Mouse (Mus musculus) liver, embryonic 15.5 days (tissue): ENCODE data around the gene Pdzd2. TPM values are rescaled to one million over a fixed set of nuclear protein-coding genes. Genes with fewer than 3 reads are reported as not detected.

Experiments
- ATAC-seq: fragments of 200-750 bp; cut with Nextera tagmentation; 2 replicates; pipeline ENCODE4 v1.8.0; 2017; ENCODE audit warnings: moderate number of reproducible peaks, mild to moderate bottlenecking, moderate library complexity; ENCODE audit not compliant: insufficient read depth
- H3K27ac ChIP-seq: fragments of 300-500 bp; sonication (generic); replicated peaks from 2 replicates; pipeline ENCODE4 v1.5.1; 2015; ENCODE audit warnings: mild to moderate bottlenecking, inconsistent platforms
- H3K27me3 ChIP-seq: fragments of 300-500 bp; sonication (generic); 2 replicates; pipeline ENCODE4 v1.6.1; 2015; ENCODE audit warnings: mild to moderate bottlenecking, inconsistent platforms
- H3K36me3 ChIP-seq: fragments of 300-500 bp; sonication (generic); replicated peaks from 2 replicates; pipeline ENCODE4 v1.6.1; 2015; ENCODE audit warnings: moderate library complexity, mild to moderate bottlenecking, inconsistent platforms
- H3K4me1 ChIP-seq: fragments of 300-500 bp; sonication (generic); replicated peaks from 2 replicates; pipeline ENCODE4 v1.6.1; 2015; ENCODE audit warnings: inconsistent platforms
- H3K4me2 ChIP-seq: fragments of 300-500 bp; sonication (generic); 2 replicates; pipeline ENCODE4 v1.6.1; 2015; ENCODE audit warnings: moderate library complexity, mild to moderate bottlenecking, inconsistent platforms
- H3K4me3 ChIP-seq: fragments of 300-500 bp; sonication (generic); replicated peaks from 2 replicates; pipeline ENCODE4 v1.5.1; 2015; ENCODE audit warnings: mild to moderate bottlenecking, inconsistent platforms
- H3K9ac ChIP-seq: fragments of 300-500 bp; sonication (generic); 2 replicates; pipeline ENCODE4 v1.6.1; 2015; ENCODE audit warnings: moderate library complexity, mild to moderate bottlenecking, inconsistent platforms
- H3K9me3 ChIP-seq: fragments of 300-500 bp; sonication (generic); replicated peaks from 2 replicates; pipeline ENCODE4 v1.6.1; 2016; ENCODE audit warnings: inconsistent platforms
- WGBS: fragments of 180-500 bp; shearing (Covaris S2); methylation state at CpG from one replicate; pipeline ENCODE4 v1.1.7; 2015; ENCODE audit warnings: mixed read lengths; ENCODE audit not compliant: insufficient replicate concordance; 5-methylcytosine and 5-hydroxymethylcytosine counted together
- polyA plus RNA-seq: library from polyadenylated mRNA; unstranded; fragments of >200 nt; fragmentation: Nextera tagmentation; extraction: Ambion mirVana; gene quantifications from 2 replicates; pipeline ENCODE4 v1.2.1, GENCODE M21; 2015

Gene Pdzd2
- polyA plus RNA-seq, 1 experiment from 2014 or later = 0.78 TPM

- Histone ChIP-seq H3K27me3 (no peaks in the 10 kb centered on the region), H3K4me2 (no peak overlapping the region), H3K27ac (no peak overlapping the region), H3K4me3 (no peak overlapping the region), H3K4me1 (no peaks in the 10 kb centered on the region), H3K36me3 (no peaks in the 10 kb centered on the region), H3K9me3 (no peaks in the 10 kb centered on the region), H3K9ac (no peak overlapping the region)
- 12% methylated on average over 3 of the region's 3 CpGs for WGBS
- no peak for ATAC-seq
These were observed 147.1 kb downstream of the Pdzd2 start for GRCm38 (mm10) chr15:12592628-12593027.

GRCm38 (mm10) chr15:12588661-12589060 lies 151.1 kb downstream of the Pdzd2 start:
- Histone ChIP-seq H3K9ac (no peak overlapping the region), H3K27ac (no peak overlapping the region), H3K4me3 (no peak overlapping the region), H3K4me2 (no peak overlapping the region), H3K4me1 (no peaks in the 10 kb centered on the region), H3K9me3 (no peaks in the 10 kb centered on the region), H3K36me3 (no peaks in the 10 kb centered on the region), H3K27me3 (no peaks in the 10 kb centered on the region)
- ATAC-seq = no peak
- WGBS = 46% methylated on average over 3 of the region's 3 CpGs

DNA sequence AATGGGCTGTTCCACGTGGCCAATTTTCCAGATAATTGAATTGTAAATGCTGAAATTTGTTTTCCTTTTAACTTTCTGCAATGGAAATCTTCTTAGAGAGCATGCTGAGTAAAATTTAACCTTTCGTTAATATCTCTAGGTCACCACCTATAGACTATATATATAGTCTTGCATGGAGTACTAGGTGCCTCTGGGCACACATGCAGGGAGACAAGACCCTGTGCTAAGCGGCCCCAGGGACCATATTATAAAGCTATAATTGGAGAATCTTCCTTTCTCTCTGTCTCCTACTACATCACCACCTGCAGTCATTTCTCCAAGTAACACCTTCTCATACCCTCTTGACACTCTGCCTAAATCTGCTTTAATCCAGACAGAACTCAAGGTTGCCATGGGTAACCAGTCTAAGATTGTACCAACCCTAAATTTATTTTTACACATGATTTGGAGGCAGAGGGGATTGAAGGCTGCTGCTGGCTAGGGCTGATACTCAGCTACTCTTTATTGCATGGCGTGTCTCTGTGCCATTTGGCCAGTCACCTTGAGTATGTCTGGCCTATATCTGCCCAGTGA lies 152.8 kb downstream of the Pdzd2 start:
- 63% methylated on average over 4 of the region's 4 CpGs for WGBS
- H3K4me3 ChIP-seq = no peak overlapping the region
- no peaks in the 10 kb centered on the region for H3K9me3 ChIP-seq
- no peaks in the 10 kb centered on the region for H3K36me3 ChIP-seq
- H3K27ac ChIP-seq = no peak overlapping the region
- H3K9ac ChIP-seq = no peak overlapping the region
- no peaks in the 10 kb centered on the region for H3K4me1 ChIP-seq
- no peak for ATAC-seq
- no peaks in the 10 kb centered on the region for H3K27me3 ChIP-seq
- no peak overlapping the region for H3K4me2 ChIP-seq

DNA sequence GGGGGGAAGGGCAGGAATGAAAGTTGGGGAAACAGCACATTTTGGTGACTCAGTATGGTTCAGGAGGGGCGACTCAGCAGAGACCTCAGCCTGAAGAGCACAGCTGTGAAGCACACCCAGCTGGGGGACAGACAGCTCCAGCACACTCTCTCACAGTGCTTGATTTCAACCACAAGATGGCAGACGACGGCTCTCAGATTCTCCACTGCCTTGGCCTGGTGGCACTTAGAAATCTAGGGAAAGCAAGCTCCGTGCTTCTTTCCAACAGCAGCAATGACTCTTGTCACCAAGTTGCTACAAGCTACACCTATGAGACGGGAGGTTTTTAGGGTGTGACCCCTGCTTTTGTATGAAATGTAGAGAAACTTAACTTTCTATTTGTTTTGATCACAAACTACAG lies 153.6 kb downstream of the Pdzd2 start:
- Histone ChIP-seq H3K4me1 (no peaks in the 10 kb centered on the region), H3K9ac (no peak overlapping the region), H3K9me3 (no peaks in the 10 kb centered on the region), H3K27me3 (no peaks in the 10 kb centered on the region), H3K4me2 (no peak overlapping the region), H3K4me3 (no peak overlapping the region), H3K36me3 (no peaks in the 10 kb centered on the region), H3K27ac (no peak overlapping the region)
- 4% methylated on average over 5 of the region's 5 CpGs for WGBS
- ATAC-seq = no peak

GRCm38 (mm10) chr15:12583051-12583450 lies 156.7 kb downstream of the Pdzd2 start:
- H3K27ac ChIP-seq = no peak overlapping the region
- H3K36me3 ChIP-seq = no peaks in the 10 kb centered on the region
- ATAC-seq = no peak
- no peak overlapping the region for H3K9ac ChIP-seq
- H3K9me3 ChIP-seq = no peaks in the 10 kb centered on the region
- no peak overlapping the region for H3K4me3 ChIP-seq
- H3K4me1 ChIP-seq = no peaks in the 10 kb centered on the region
- no peaks in the 10 kb centered on the region for H3K27me3 ChIP-seq
- H3K4me2 ChIP-seq = no peak overlapping the region
- WGBS = 73% methylated on average over 3 of the region's 3 CpGs

GRCm38 (mm10) chr15:12582471-12582870 lies 157.3 kb downstream of the Pdzd2 start:
- no peaks in the 10 kb centered on the region for H3K9me3 ChIP-seq
- H3K4me1 ChIP-seq = no peaks in the 10 kb centered on the region
- no peaks in the 10 kb centered on the region for H3K27me3 ChIP-seq
- H3K4me2 ChIP-seq = no peak overlapping the region
- no peak overlapping the region for H3K4me3 ChIP-seq
- no peak overlapping the region for H3K9ac ChIP-seq
- H3K27ac ChIP-seq = no peak overlapping the region
- no peaks in the 10 kb centered on the region for H3K36me3 ChIP-seq
- no peak for ATAC-seq

GRCm38 (mm10) chr15:12579196-12579595 lies 160.5 kb downstream of the Pdzd2 start:
- no peak overlapping the region for H3K9ac ChIP-seq
- no peaks in the 10 kb centered on the region for H3K36me3 ChIP-seq
- H3K9me3 ChIP-seq = no peaks in the 10 kb centered on the region
- ATAC-seq = no peak
- no peaks in the 10 kb centered on the region for H3K4me1 ChIP-seq
- no peak overlapping the region for H3K4me2 ChIP-seq
- H3K27me3 ChIP-seq = no peaks in the 10 kb centered on the region
- H3K27ac ChIP-seq = no peak overlapping the region
- WGBS = 27% methylated on average over 6 of the region's 6 CpGs
- no peak overlapping the region for H3K4me3 ChIP-seq

DNA sequence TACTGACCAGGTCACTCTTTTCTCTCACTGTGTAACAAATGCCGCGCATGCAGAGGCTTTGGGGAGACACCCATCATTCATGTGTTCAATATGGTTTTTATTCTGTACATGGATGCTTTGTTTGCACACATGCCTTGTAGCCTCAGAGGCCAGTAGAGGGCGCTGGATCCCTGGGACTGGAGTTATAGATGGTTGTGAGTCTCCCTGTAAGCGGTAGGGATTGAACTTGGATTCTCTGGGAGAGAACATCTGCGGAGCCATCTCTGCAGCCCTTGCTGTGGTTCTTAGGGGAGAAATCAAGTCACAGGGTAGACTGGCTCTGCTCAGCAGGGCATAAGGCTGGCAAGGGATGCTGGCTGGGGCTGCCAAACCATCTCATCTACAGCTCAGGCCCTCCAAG lies 161.4 kb downstream of the Pdzd2 start:
- Histone ChIP-seq H3K9ac (no peak overlapping the region), H3K9me3 (no peaks in the 10 kb centered on the region), H3K27ac (no peak overlapping the region), H3K4me3 (no peak overlapping the region), H3K36me3 (no peaks in the 10 kb centered on the region), H3K4me1 (no peaks in the 10 kb centered on the region), H3K27me3 (no peaks in the 10 kb centered on the region), H3K4me2 (no peak overlapping the region)
- 42% methylated on average over 5 of the region's 5 CpGs for WGBS
- no peak for ATAC-seq

DNA sequence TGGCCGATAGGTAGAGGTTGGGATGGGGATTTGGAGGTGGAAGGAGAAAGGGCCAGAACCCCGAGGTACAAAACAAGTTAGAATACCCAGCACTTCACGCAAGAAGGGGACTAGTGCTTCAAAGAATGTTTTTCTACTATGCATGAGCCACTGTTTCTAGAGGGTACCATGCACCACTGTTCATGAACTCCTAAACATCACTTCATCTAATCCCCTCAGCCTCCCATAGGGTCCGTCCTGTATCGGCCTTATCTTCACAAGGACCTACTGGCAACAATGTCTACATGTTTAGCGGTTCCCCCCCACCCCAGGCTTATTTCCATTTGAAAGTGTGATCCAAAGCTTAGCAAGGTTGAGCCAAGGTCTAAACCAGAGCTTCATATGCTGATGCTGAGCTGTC lies 162.0 kb downstream of the Pdzd2 start:
- no peaks in the 10 kb centered on the region for H3K36me3 ChIP-seq
- H3K9ac ChIP-seq = no peak overlapping the region
- no peak overlapping the region for H3K4me3 ChIP-seq
- H3K27ac ChIP-seq = no peak overlapping the region
- no peak for ATAC-seq
- H3K27me3 ChIP-seq = no peaks in the 10 kb centered on the region
- WGBS = 62% methylated on average over 6 of the region's 6 CpGs
- no peaks in the 10 kb centered on the region for H3K4me1 ChIP-seq
- H3K4me2 ChIP-seq = no peak overlapping the region
- H3K9me3 ChIP-seq = no peaks in the 10 kb centered on the region

DNA sequence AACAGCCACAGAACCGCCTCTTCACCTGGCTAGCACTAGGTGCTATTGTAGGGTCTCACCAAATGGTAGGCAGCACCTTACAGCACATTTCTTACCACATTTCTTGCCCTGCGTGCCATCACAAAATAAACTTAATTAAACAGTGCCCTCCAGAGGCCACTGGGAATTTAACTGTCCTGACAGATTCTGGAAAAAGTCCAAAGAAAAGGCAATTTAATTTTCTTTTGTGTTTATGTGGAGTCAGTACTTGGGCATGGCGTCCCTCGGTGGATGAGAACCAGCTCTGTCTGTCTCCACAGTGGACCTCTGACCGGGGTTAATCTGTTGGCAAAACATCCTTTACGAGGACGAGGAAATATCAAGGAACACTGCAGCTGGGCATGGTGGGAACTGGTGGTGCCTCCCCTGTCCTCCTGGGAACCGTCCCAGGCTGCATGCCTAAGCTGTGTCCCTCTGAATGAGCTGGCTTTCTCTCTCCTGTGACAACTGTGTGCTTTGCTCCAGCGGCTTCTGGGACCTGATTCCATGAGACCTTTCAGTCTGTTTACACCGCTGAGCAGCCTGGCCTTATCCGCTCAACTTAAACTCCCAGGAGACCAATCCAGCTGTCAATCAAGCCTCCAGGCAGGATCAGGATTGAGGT lies 162.5 kb downstream of the Pdzd2 start:
- H3K4me2 ChIP-seq = no peak overlapping the region
- WGBS = 32% methylated on average over 11 of the region's 11 CpGs
- no peaks in the 10 kb centered on the region for H3K36me3 ChIP-seq
- H3K27ac ChIP-seq = no peak overlapping the region
- no peak overlapping the region for H3K4me3 ChIP-seq
- no peaks in the 10 kb centered on the region for H3K4me1 ChIP-seq
- H3K9ac ChIP-seq = no peak overlapping the region
- ATAC-seq = peak; percentile 18; the same call in 1 of the 2 replicates
- no peaks in the 10 kb centered on the region for H3K9me3 ChIP-seq
- H3K27me3 ChIP-seq = no peaks in the 10 kb centered on the region

GRCm38 (mm10) chr15:12573621-12574020 lies 166.1 kb downstream of the Pdzd2 start:
- Histone ChIP-seq H3K27me3 (no peaks in the 10 kb centered on the region), H3K9ac (no peak overlapping the region), H3K27ac (no peak overlapping the region), H3K9me3 (no peaks in the 10 kb centered on the region), H3K4me3 (no peak overlapping the region), H3K4me2 (no peak overlapping the region), H3K4me1 (no peaks in the 10 kb centered on the region), H3K36me3 (no peaks in the 10 kb centered on the region)
- 51% methylated on average over 3 of the region's 3 CpGs for WGBS
- ATAC-seq = no peak

DNA sequence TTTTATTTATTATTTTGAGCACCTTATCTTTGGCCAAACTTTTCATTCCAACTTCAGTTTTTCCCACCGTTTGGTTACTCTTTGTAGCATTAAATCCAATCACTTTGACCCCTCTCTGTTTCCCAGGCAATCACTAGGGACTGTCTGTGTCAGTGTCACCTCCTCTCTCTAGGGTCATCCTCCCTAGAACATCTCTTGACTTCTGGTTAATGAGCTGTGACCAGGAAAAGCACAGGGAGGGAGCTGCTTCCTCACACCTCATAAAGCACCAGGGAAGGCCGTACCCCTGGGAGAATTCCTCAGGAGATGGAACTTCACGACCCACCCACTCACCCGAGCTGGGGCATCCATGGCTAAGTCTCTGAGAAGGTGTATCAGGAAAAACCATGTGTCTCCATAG lies 168.6 kb downstream of the Pdzd2 start:
- no peaks in the 10 kb centered on the region for H3K9me3 ChIP-seq
- H3K4me2 ChIP-seq = no peak overlapping the region
- no peak overlapping the region for H3K27ac ChIP-seq
- no peaks in the 10 kb centered on the region for H3K27me3 ChIP-seq
- H3K9ac ChIP-seq = no peak overlapping the region
- no peak for ATAC-seq
- WGBS = 63% methylated on average over 4 of the region's 4 CpGs
- no peaks in the 10 kb centered on the region for H3K4me1 ChIP-seq
- H3K36me3 ChIP-seq = no peaks in the 10 kb centered on the region
- no peak overlapping the region for H3K4me3 ChIP-seq
